Mouse (Mus musculus) forebrain, embryonic 16.5 days (tissue): ENCODE measurements around the gene Lrrc9. TPM values are rescaled to one million over a fixed set of nuclear protein-coding genes. Genes with fewer than 3 reads are reported as not detected.

Source experiments
- ATAC-seq: fragments of 200-750 bp; cut with Nextera tagmentation; 2 replicates; pipeline ENCODE4 v1.8.0; 2017; ENCODE audit warnings: mild to moderate bottlenecking, moderate library complexity
- H3K27ac ChIP-seq: fragments of 300-500 bp; sonication (generic); 2 replicates; pipeline ENCODE4 v1.5.1; 2014; ENCODE audit warnings: low read length, control low read depth
- H3K27me3 ChIP-seq: fragments of 300-500 bp; sonication (generic); replicated peaks from 2 replicates; pipeline ENCODE4 v1.6.1; 2014; ENCODE audit warnings: low read length; ENCODE audit not compliant: control insufficient read depth, insufficient read depth
- H3K36me3 ChIP-seq: fragments of 300-500 bp; sonication (generic); 2 replicates; pipeline ENCODE4 v1.6.1; 2014; ENCODE audit not compliant: control insufficient read depth, insufficient read depth
- H3K4me1 ChIP-seq: fragments of 300-500 bp; sonication (generic); replicated peaks from 2 replicates; pipeline ENCODE4 v1.6.1; 2014; ENCODE audit warnings: low read length; ENCODE audit not compliant: control insufficient read depth, insufficient read depth
- H3K4me2 ChIP-seq: fragments of 300-500 bp; sonication (generic); 2 replicates; pipeline ENCODE4 v1.6.1; 2014; ENCODE audit warnings: mild to moderate bottlenecking, low read length, control low read depth
- H3K4me3 ChIP-seq: fragments of 300-500 bp; sonication (generic); replicated peaks from 2 replicates; pipeline ENCODE4 v1.5.1; 2014; ENCODE audit warnings: mild to moderate bottlenecking, low read length, control low read depth
- H3K9ac ChIP-seq: fragments of 300-500 bp; sonication (generic); replicated peaks from 2 replicates; pipeline ENCODE4 v1.6.1; 2014; ENCODE audit warnings: low read depth, low read length, control low read depth
- H3K9me3 ChIP-seq: fragments of 300-500 bp; sonication (generic); 2 replicates; pipeline ENCODE4 v1.6.1; 2016; ENCODE audit warnings: low read length; ENCODE audit not compliant: control insufficient read depth
- WGBS: fragments of 180-500 bp; shearing (Covaris S2); extraction: QIAGEN DNeasy Blood & Tissue Kit; methylation state at CpG from one replicate; pipeline ENCODE4 v1.1.7; 2014; 5-methylcytosine and 5-hydroxymethylcytosine counted together
- microRNA-seq: library from miRNA; unstranded; fragments of <30 nt; microRNA quantifications from one replicate; pipeline ENCODE4, GENCODE M21; 2017
- polyA plus RNA-seq: library from polyadenylated mRNA; unstranded; fragments of >200 nt; fragmentation: Nextera tagmentation; extraction: Ambion mirVana; gene quantifications from 2 replicates; pipeline ENCODE4 v1.2.1, GENCODE M21; 2015

The Lrrc9 gene
- polyA plus RNA-seq, 1 experiment from 2014 or later = 3.4 TPM

DNA sequence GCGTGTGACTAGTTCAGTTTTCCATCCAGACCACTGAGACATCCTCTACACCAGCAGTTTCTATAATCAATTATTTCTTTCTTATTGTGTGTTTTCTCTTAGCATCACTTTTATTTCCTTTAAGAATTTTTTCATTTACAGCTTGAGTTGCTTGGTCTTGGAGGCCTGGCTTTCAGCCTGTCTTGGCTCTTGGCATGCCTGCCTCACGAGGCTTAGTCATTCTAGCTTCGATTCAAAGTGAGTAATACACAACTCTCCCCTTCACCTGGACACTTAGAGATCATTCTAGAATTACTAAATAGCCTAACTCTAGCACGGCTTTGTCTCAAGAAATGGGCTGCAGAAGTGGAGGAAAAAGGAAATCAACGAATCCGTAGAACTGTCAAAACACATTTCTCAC lies 92.3 kb downstream of the Lrrc9 start:
- 84% methylated on average over 6 of the region's 6 CpGs for WGBS
- Histone ChIP-seq H3K36me3 (no peaks in the 10 kb centered on the region), H3K9ac (no peak overlapping the region), H3K27ac (no peak overlapping the region), H3K4me2 (no peak overlapping the region), H3K4me1 (peaks cover 7% of the 10 kb centered on the region), H3K9me3 (no peaks in the 10 kb centered on the region), H3K4me3 (no peak overlapping the region), H3K27me3 (no peaks in the 10 kb centered on the region)
- ATAC-seq = no peak

DNA sequence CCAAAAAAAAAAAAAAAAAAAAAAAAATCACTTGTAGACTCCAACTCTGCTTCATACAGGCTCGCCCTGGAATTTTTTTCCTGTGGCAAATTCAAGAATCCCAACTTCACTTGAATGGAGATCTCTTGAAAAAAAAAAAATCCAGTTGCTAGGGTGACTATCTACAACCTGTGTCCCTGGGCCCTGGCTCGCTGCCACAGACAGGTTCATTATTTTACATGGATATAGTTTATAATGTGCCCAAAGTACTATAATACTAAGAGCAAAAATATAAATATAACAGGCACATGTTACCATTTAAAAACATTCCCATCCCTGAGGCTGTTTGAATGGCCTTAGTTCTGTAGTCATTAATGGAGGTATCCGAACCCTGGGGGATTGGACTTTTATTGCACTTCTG lies 93.9 kb downstream of the Lrrc9 start:
- peak overlapping the region; percentile 72 for H3K4me2 ChIP-seq
- H3K27ac ChIP-seq = peak overlapping the region; percentile 65
- H3K9ac ChIP-seq = peak overlapping the region; percentile 84
- no peaks in the 10 kb centered on the region for H3K36me3 ChIP-seq
- WGBS = 51% methylated on average over 3 of the region's 3 CpGs
- H3K4me1 ChIP-seq = peaks cover 7% of the 10 kb centered on the region
- peak overlapping the region; percentile 83 for H3K4me3 ChIP-seq
- no peaks in the 10 kb centered on the region for H3K9me3 ChIP-seq
- H3K27me3 ChIP-seq = no peaks in the 10 kb centered on the region
- no peak; the same call in 1 of the 2 replicates for ATAC-seq

DNA sequence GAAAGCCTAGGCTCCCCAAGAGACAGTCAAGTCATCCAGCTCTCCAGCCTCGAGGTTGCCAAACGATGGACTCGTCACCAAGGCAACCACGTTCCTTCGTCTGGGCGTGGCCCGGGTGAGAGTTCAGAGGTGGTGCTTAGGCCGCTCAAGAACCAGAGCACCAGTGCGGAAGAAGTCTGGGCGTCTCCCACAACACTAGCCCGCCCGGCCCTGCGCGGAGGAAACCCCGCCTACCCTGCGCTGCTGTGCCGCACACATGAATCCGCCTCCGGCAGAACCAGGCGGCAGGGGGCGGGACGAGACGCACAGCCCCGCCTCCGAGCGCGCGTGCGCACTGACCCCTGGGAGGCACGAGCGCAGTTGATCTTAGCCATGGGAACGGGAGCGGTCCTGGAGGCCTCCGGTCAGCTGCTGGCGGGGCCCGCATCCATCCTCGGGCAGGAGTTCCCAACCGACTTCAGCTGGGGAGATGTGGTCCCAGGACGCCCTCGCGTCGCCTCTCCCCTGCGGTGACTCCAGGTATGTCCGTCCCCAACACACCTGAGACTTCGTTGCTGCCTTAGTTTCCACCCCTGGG lies 94.4 kb downstream of the Lrrc9 start, which contains the start of gene Pcnx4:
Gene Pcnx4, plus strand, starts transcription at position 363 of the 577 bp plus-strand sequence.
- peak; percentile 100 for ATAC-seq

DNA sequence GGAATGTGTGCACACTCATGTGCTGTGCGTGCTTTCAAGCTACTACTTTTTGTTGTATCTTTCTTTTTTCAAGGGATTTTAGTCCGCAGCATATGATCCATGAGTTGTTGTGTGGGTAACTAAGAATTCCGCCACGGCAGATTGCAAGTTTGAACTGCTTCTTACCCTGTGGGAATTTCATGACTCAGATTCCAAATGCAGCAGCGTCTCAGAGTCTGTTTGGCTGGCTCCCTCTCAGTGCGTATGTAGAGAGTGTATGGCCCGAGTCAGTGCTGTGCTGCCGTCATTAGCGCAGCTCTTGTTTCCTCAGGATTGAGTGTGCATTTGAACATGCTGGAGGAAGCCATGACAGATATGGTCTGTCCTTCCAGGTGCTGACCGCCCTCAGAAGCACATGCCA lies 96.9 kb downstream of the Lrrc9 start:
- Histone ChIP-seq H3K9me3 (no peaks in the 10 kb centered on the region), H3K4me2 (no peak overlapping the region), H3K9ac (no peak overlapping the region), H3K4me1 (peaks cover 7% of the 10 kb centered on the region), H3K36me3 (no peaks in the 10 kb centered on the region), H3K4me3 (no peak overlapping the region), H3K27me3 (no peaks in the 10 kb centered on the region), H3K27ac (no peak overlapping the region)
- WGBS = 87% methylated on average over 10 of the region's 10 CpGs
- ATAC-seq = no peak

More for the DNA sequence above, 94.4 kb downstream of the Lrrc9 start, which contains the start of gene Pcnx4:
- Histone ChIP-seq H3K9me3 (no peaks in the 10 kb centered on the region), H3K36me3 (no peaks in the 10 kb centered on the region), H3K27ac (peak within 1 kb of the TSS; percentile 65), H3K4me3 (peak within 1 kb of the TSS; percentile 83), H3K4me2 (peak within 1 kb of the TSS; percentile 72), H3K9ac (peak within 1 kb of the TSS; percentile 84), H3K27me3 (no peaks in the 10 kb centered on the region), H3K4me1 (peaks cover 7% of the 10 kb centered on the region)
- WGBS = under 1% methylated on average over 45 of the region's 45 CpGs

DNA sequence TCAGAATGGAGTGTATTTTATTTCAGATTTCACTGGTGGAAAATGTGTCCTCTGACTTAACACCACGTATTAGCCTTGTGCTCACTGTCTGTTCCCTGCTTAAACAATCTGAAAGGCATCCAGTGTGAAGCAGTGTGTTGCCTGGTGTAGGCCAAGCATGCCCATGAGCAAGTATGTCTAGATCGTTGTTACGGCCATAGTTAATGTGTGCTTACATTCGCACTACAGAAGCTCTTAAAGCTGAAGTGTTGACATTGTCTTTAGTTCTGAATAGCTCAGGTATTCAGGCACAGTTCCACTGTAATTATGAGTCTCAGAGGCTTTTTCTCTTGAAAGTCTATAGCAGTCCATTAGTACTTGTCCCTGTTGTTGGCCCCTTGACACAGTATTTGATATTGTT lies 112.7 kb downstream of the Lrrc9 start:
- Histone ChIP-seq H3K9ac (no peak overlapping the region), H3K36me3 (peaks cover 6% of the 10 kb centered on the region; the same call in 1 of the 2 replicates), H3K4me1 (no peaks in the 10 kb centered on the region), H3K4me3 (no peak overlapping the region), H3K27me3 (no peaks in the 10 kb centered on the region), H3K27ac (no peak overlapping the region), H3K4me2 (no peak overlapping the region), H3K9me3 (no peaks in the 10 kb centered on the region)
- ATAC-seq = no peak
- WGBS = 34% methylated on average over 4 of the region's 4 CpGs

DNA sequence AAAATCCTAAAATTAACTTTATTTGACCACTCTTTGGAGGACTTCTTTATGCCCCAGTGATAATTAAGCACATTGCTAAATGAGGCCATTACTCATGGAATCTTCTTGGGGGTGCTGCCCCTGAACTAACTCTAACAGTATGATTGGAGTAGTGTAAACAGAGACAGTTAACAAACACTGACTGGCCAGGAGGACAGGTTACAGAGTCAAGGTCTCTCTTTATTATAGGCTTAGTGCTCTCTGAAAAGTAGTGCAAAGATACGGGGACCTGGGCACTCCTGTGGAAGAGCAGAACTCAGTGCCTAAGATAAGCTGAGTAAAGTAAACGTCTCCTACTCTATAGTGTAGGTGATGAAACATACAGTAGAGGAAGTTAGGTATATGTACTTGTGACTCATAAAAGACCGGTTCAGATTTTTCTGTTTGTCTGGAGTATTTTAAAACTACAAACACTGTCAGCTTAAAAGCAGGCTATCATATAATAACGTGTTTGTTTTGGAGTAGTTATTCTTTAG lies 122.7 kb downstream of the Lrrc9 start:
- no peaks in the 10 kb centered on the region for H3K36me3 ChIP-seq
- no peak overlapping the region for H3K27ac ChIP-seq
- no peak overlapping the region for H3K9ac ChIP-seq
- H3K4me3 ChIP-seq = no peak overlapping the region
- no peaks in the 10 kb centered on the region for H3K4me1 ChIP-seq
- no peak overlapping the region for H3K4me2 ChIP-seq
- H3K9me3 ChIP-seq = no peaks in the 10 kb centered on the region
- 90% methylated on average over 4 of the region's 4 CpGs for WGBS
- no peaks in the 10 kb centered on the region for H3K27me3 ChIP-seq
- ATAC-seq = no peak

Small RNAs within 50 kb of the gene (microRNA-seq; reads per million reads assigned to microRNA genes)
- gene Gm44392 = not detected

Other genes starting within 250 kb of the Lrrc9 start
- gene Rtn1, start 32.8 kb upstream of the Lrrc9 start, polyA plus RNA-seq = 2,125 and 2,513 TPM in 2 replicates
- gene Pcnx4, start 94.5 kb downstream of the Lrrc9 start, polyA plus RNA-seq = 23.3 and 24.2 TPM in 2 replicates
- not detected in 2 replicates for gene Gm4756, start 207.8 kb downstream of the Lrrc9 start, polyA plus RNA-seq
- 7.9 and 11.2 TPM in 2 replicates for gene Dhrs7, start 223.0 kb downstream of the Lrrc9 start, polyA plus RNA-seq